Mouse (Mus musculus) intestine, postnatal 0 days (tissue): ENCODE results near the gene Best3. TPM values are rescaled to one million over a fixed set of nuclear protein-coding genes. Genes with fewer than 3 reads are reported as not detected.

Experiments used
- ATAC-seq: fragments of 200-750 bp; cut with Nextera tagmentation; 2 replicates; pipeline ENCODE4 v1.8.0; 2017; ENCODE audit warnings: mild to moderate bottlenecking, moderate TSS enrichment, moderate library complexity
- H3K27ac ChIP-seq: fragments of 300-500 bp; sonication (generic); 2 replicates; pipeline ENCODE4 v1.5.1; 2014; ENCODE audit warnings: mild to moderate bottlenecking, low read depth, low read length, moderate library complexity
- H3K27me3 ChIP-seq: fragments of 300-500 bp; sonication (generic); replicated peaks from 2 replicates; pipeline ENCODE4 v1.6.1; 2014; ENCODE audit warnings: low read length, mixed read lengths; ENCODE audit not compliant: control insufficient read depth, insufficient read depth
- H3K36me3 ChIP-seq: fragments of 300-500 bp; sonication (generic); 2 replicates; pipeline ENCODE4 v1.6.1; 2014; ENCODE audit warnings: mild to moderate bottlenecking, moderate library complexity; ENCODE audit not compliant: control insufficient read depth, insufficient read depth
- H3K4me1 ChIP-seq: fragments of 300-500 bp; sonication (generic); replicated peaks from 2 replicates; pipeline ENCODE4 v1.6.1; 2014; ENCODE audit warnings: antibody characterized with exemption, low read length, mixed read lengths; ENCODE audit not compliant: control insufficient read depth, insufficient read depth
- H3K4me2 ChIP-seq: fragments of 300-500 bp; sonication (generic); replicated peaks from 2 replicates; pipeline ENCODE4 v1.6.1; 2014; ENCODE audit warnings: low read depth, mild to moderate bottlenecking, moderate library complexity
- H3K4me3 ChIP-seq: fragments of 300-500 bp; sonication (generic); 2 replicates; pipeline ENCODE4 v1.5.1; 2014; ENCODE audit warnings: low read depth, low read length
- H3K9ac ChIP-seq: fragments of 300-500 bp; sonication (generic); 2 replicates; pipeline ENCODE4 v1.6.1; 2014; ENCODE audit warnings: mild to moderate bottlenecking, low read depth, low read length
- H3K9me3 ChIP-seq: fragments of 300-500 bp; sonication (generic); 2 replicates; pipeline ENCODE4 v1.6.1; 2016; ENCODE audit warnings: mixed run types; ENCODE audit not compliant: control insufficient read depth
- CTCF ChIP-seq: sonication (generic); IDR thresholded peaks from 2 replicates; pipeline ENCODE4 v1.5.1; 2016; ENCODE audit warnings: low read depth, mild to moderate bottlenecking, control low read depth, antibody characterized with exemption, moderate library complexity
- WGBS: fragments of 180-500 bp; shearing (Covaris S2); extraction: QIAGEN DNeasy Blood & Tissue Kit; methylation state at CpG from one replicate; pipeline ENCODE4 v1.1.7; 2014; 5-methylcytosine and 5-hydroxymethylcytosine counted together
- polyA plus RNA-seq: library from polyadenylated mRNA; unstranded; fragments of >200 nt; fragmentation: Nextera tagmentation; extraction: Ambion mirVana; gene quantifications from 2 replicates; pipeline ENCODE4 v1.2.1, GENCODE M21; 2015

The Best3 gene
- polyA plus RNA-seq, 1 experiment from 2014 or later: not detected

DNA sequence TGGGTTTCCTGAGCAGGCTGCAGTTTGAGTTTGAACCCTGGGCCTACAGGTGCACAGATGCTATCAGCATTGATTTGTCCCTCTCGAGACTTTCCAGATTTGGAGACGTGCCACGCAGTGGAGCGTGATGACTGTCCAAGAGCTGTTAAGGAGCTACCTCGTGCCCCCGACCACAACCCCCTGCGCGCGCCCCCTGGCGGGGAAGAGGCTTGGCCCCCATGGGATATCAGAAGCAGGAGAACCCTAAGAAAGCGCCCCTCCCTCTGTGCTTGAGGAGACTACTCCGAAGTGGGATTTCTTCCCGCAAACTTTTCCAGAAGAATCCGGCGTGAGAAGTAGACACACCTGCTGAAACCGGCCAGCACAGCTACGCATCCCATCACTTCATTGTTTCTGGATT lies 23.3 kb upstream of the Best3 start:
- WGBS: 62% methylated on average over 17 of the region's 17 CpGs
- no peak overlapping the region for H3K4me2 ChIP-seq

DNA sequence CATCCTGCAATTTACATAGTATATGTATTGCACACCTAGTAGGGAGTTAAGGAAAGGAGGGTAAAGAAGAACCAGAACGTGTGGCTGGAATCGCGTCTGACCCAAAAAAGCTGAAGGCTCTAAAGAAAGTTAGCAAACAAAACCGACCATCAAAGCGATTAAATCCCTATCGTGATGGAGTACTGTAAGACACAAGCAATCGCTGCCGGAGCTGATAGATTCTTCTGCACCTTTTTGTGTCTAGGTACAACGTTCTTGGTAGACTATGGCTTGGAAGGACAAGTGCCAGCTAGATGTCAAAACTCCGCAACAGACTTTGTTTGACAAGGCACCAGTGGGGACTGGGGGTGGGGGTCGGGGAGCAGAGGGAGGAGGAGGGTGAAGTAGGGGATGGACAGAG lies 22.0 kb upstream of the Best3 start:
- 77% methylated on average over 11 of the region's 11 CpGs for WGBS
- Histone ChIP-seq H3K27ac (no peak overlapping the region), H3K4me1 (no peaks in the 10 kb centered on the region), H3K9ac (no peak overlapping the region), H3K9me3 (no peaks in the 10 kb centered on the region), H3K36me3 (no peaks in the 10 kb centered on the region), H3K4me2 (no peak overlapping the region), H3K27me3 (no peaks in the 10 kb centered on the region), H3K4me3 (no peak overlapping the region)
- ATAC-seq: no peak
- TF ChIP-seq CTCF: no peak

More for the DNA sequence above, 23.3 kb upstream of the Best3 start:
- Histone ChIP-seq H3K9me3 (no peaks in the 10 kb centered on the region), H3K4me1 (no peaks in the 10 kb centered on the region), H3K9ac (no peak overlapping the region), H3K27ac (no peak overlapping the region), H3K36me3 (no peaks in the 10 kb centered on the region), H3K4me3 (no peak overlapping the region), H3K27me3 (no peaks in the 10 kb centered on the region)
- no peak for ATAC-seq
- TF ChIP-seq CTCF: peak; percentile 31

DNA sequence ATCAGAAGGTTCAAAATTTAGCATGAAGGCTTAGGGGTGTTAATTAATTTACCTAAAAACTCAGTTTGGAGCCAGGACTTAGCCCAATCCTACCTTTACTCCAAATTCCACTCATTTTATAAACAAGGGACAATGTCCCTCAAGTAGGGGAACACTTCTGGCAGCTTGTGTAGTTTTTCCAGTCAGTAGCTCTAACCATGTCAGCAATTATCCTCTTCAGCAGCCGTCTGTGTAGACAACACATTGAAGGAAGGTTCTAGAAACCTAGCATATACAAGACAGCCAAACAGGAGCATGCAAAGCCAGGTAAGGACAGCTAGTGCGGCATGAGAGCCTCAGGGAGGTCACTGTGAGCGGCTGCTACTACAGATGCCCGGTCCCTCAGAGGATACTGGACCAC lies 21.5 kb upstream of the Best3 start:
- Histone ChIP-seq H3K27me3 (no peaks in the 10 kb centered on the region), H3K4me1 (no peaks in the 10 kb centered on the region), H3K27ac (no peak overlapping the region), H3K9me3 (no peaks in the 10 kb centered on the region), H3K36me3 (no peaks in the 10 kb centered on the region), H3K4me3 (no peak overlapping the region), H3K9ac (no peak overlapping the region), H3K4me2 (no peak overlapping the region)
- ATAC-seq: no peak
- TF ChIP-seq CTCF: no peak
- WGBS: 85% methylated on average over 4 of the region's 4 CpGs

DNA sequence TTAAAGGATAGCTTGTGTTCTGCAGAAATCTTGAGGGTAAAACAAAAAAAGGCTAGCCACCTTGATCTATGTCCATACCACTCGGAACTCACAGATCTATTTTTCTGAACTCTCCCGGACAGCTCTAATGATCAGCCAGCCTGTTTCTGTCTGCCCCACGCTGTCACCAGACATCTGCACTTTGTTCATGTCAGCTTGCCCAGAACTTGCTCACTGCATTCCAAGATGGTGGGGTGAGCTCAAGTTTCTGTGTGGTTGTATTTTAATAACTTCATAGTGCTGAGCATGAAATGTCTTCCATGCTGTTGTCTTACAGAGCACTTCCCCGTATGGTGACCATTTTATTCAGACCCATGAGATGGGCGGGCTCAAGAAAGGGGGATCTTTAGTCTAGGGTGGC lies 20.8 kb upstream of the Best3 start:
- Histone ChIP-seq H3K27me3 (no peaks in the 10 kb centered on the region), H3K4me2 (no peak overlapping the region), H3K4me1 (no peaks in the 10 kb centered on the region), H3K4me3 (no peak overlapping the region), H3K9me3 (no peaks in the 10 kb centered on the region), H3K9ac (no peak overlapping the region), H3K36me3 (no peaks in the 10 kb centered on the region), H3K27ac (no peak overlapping the region)
- TF ChIP-seq CTCF: no peak
- WGBS: 50% methylated on average over 5 of the region's 5 CpGs
- no peak for ATAC-seq

DNA sequence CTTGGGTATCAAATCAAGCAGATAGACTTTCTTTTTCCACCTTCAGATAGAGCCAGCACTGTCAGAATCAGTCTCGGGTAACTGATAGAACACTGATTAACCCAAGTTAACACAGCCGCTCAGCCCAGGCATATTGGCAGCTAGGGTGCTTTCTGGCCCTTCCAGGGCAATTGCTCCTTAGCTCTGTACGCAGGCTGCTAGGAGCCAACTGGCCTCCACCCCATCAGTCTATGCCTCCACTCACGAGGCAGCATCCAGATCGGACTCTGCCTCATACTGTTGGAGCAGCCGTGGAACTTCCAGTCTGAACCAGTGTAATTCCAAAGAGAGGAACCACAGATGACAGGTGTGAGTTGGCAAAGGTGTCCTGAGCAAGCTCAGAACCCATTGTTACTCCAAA lies 20.0 kb upstream of the Best3 start:
- H3K27ac ChIP-seq: no peak overlapping the region
- no peaks in the 10 kb centered on the region for H3K9me3 ChIP-seq
- no peaks in the 10 kb centered on the region for H3K27me3 ChIP-seq
- H3K4me3 ChIP-seq: no peak overlapping the region
- WGBS: 67% methylated on average over 6 of the region's 6 CpGs
- H3K4me2 ChIP-seq: no peak overlapping the region
- no peak for TF ChIP-seq CTCF
- no peak overlapping the region for H3K9ac ChIP-seq
- no peaks in the 10 kb centered on the region for H3K36me3 ChIP-seq
- no peaks in the 10 kb centered on the region for H3K4me1 ChIP-seq
- ATAC-seq: no peak

DNA sequence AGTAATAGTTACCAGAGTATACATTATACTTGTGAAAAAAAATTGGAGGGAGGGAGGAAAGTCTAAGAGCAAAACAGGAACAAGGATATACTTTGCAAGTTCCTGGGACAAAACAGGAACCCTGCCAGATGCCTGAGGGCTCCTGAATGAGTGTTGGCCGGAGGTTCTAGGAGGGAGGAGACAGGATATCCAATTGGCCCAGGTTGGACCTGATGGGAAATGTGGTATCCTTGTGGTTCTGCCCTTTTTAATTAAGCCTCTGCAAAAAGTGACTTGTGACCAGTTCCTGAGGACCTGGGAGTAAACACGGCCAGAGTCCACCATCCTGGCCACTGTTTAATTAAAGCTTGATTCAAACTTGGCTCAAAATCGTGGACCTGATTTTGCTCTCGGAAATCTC lies 17.4 kb upstream of the Best3 start:
- ATAC-seq: no peak

DNA sequence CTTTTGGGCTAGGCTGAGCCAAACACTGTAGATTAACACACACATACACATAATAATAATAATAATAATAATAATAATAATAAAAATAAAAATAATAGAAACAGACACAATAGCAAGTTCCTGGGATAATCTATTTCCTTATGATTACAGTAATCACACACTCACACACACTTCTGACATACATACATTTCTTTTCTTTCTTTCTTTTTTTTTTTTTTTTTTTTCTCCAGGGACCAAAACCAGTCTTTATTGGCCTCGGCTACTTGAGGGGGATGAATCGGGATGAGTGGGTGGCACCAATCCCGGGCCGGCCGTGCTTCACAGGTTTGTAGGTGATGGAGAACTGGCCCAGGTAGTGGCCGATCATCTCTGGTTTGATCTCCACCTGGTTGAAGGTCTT lies 13.6 kb upstream of the Best3 start, which contains the start of gene Gm10271:
Gm10271 (minus strand) TSS at position 101 of the 400 bp plus-strand sequence.
- ATAC-seq: no peak
- Histone ChIP-seq H3K4me1 (no peaks in the 10 kb centered on the region), H3K4me2 (no peak within 1 kb of the TSS), H3K27ac (no peak within 1 kb of the TSS), H3K36me3 (no peaks in the 10 kb centered on the region), H3K27me3 (no peaks in the 10 kb centered on the region), H3K9ac (no peak within 1 kb of the TSS), H3K9me3 (no peaks in the 10 kb centered on the region), H3K4me3 (no peak within 1 kb of the TSS)
- no peak for TF ChIP-seq CTCF
- WGBS: 96% methylated on average over 6 of the region's 6 CpGs

More for the DNA sequence above, 17.4 kb upstream of the Best3 start:
- H3K27me3 ChIP-seq: no peaks in the 10 kb centered on the region
- H3K36me3 ChIP-seq: no peaks in the 10 kb centered on the region
- TF ChIP-seq CTCF: no peak
- H3K27ac ChIP-seq: no peak overlapping the region
- H3K9me3 ChIP-seq: no peaks in the 10 kb centered on the region
- no peak overlapping the region for H3K9ac ChIP-seq
- H3K4me1 ChIP-seq: no peaks in the 10 kb centered on the region
- no peak overlapping the region for H3K4me2 ChIP-seq
- H3K4me3 ChIP-seq: no peak overlapping the region
- WGBS: 78% methylated on average over 4 of the region's 4 CpGs
